Mouse (Mus musculus): ENCODE results near the gene Kctd11.

Kctd11 gene

DNA sequence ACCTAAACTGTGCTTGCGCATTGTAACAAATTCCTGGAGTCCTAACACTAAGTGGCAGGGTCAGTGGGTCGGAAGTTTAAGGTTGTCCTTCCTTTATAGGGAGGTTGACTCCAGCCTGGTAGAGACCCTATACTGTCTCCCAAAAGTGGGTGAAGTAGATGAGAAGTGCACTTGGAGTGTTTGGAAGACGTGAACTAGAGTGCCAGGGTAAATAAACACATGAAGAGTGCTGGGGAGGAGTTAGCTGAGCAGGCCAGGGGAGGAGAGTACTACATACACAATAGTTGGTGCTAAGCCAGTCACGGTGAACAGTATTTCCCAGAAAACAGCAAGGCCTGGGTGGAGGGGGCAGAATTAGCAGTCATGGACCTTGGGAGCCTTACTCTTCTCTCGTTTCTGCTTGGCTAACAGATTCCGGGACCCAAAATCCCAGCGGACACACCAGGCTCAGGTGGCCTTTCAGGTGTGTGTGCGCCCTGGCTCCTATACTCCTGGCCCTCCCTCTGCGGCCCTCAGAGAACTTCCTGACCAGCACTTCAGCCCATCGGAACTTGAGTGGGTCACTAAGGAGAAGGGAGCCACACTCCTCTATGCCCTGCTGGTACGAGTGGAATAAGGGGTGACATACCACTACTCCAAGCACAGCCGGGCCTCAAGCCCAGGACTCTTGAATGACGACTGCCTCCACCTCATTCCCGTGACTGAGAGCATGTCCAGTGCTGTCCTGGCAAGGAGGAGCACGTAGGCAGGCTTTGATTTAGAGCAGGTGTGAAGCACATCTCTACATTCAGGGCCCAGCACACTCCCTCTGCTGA, 31.7 kb upstream of the Kctd11 start:
- DNase-seq (ENCODE audit: low spot score in 2 of 2) = no peak

DNA sequence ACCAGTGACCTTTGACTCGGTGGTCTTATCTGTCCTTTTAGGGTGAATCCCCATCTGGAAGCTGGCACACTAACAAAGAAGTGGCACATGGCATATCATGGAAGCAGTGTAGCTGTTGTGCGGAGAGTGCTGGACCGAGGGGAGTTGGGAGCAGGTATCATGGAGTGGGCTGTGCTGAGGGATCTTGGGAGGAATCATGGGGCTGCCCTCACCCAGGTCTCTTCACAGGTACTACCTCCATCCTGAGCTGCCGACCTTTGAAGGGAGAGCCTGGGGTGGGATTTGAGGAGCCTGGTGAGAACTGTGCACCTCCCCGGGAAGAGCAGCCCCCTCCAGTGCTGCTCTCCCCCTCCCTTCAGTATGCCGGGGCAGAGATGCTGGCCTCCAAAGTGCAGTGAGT, 30.5 kb upstream of the Kctd11 start:
- no peak for DNase-seq (ENCODE audit: low spot score in 2 of 2)

DNA sequence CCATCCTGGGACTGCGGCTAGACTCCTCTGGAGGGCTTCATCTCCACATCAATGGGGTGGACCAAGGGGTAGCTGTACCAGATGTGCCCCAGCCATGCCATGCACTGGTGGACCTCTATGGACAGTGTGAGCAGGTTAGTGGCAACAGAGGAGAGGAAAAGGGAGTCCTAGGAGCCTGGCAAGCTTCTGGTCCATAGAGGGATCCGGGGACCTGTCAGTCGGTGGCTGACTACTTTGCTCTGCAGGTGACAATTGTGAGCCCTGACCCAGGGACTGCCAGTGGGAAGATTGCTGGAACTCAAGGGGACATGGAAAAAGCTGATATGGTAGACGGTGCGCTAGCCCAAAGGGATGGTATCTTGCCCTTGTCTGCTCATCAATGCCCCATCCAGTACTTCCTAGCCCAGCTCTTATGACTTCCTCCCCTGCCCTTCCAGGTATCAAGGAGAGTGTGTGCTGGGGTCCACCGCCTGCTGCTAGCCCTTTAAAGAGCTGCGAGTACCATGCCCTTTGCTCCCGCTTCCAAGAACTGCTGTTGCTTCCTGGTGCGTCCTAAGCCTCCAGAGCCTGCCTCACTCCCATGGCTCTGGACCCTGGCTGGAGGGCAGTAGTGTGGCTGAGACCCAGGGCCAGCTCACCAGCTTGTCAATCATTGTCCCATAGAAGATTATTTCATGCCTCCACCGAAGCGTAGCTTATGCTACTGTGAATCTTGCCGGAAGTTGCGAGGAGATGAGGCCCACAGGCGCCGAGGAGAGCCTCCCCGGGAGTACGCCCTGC, 29.8 kb upstream of the Kctd11 start:
- DNase-seq (ENCODE audit: low spot score in 2 of 2) = no peak

DNA sequence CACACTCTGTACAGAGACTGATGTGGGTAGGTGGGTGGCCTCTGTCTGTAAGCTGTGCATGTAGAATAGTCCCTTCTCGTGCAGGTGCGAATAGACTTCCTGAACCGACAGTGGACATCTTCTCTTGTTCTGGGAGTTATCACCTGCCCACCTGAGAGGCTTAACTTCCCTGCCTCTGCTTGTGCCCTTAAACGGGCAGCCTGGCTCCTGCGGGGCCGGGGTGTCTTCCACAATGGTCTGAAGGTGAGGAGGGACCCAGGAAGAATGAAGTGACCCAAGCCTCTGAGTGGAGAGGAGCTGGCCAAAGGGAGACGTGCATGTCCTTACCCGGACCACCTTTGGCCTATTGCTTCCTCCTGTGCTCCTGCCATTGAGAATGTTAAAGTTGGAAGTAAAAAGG, 29.0 kb upstream of the Kctd11 start:
- DNase-seq (ENCODE audit: low spot score in 2 of 2) = no peak

DNA sequence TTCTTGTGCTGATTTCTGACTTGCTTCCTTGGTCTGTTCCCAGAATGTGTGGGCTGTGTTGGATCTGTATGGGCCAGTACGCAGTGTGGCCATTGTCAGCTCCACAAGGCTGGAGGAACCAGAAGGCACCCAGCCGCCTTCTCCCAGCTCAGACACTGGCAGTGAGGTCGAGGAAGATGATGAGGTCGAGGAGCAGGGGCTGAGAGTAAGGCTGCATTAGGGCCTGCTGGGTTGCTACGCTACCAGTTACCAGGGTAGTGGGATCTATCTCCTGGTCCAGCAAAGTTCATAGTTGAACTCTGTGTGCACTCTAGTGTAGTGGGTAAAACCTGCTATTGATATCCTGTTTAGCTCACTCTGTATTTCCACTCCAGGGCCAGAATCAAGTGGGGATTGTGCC, 28.0 kb upstream of the Kctd11 start:
- no peak for DNase-seq (ENCODE audit: low spot score in 2 of 2)

DNA sequence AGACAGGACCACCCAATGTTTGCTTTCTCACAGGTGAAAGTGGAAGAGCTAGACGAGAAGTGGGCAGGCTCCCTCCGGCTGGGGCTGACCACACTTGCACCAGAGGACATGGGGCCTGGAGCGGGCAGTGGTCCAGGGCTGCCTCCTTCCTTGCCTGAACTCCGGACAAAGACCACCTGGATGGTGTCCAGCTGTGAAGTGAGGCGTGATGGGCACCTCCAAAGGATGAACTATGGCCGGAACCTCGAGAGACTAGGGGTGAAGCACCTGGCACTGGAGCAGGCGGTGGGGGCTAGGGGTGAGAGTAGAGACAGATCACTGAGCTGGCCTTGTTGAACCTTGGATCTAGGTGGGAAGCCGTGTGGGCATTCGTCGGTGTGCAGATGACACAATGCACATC, 27.4 kb upstream of the Kctd11 start:
- no peak for DNase-seq (ENCODE audit: low spot score in 2 of 2)

DNA sequence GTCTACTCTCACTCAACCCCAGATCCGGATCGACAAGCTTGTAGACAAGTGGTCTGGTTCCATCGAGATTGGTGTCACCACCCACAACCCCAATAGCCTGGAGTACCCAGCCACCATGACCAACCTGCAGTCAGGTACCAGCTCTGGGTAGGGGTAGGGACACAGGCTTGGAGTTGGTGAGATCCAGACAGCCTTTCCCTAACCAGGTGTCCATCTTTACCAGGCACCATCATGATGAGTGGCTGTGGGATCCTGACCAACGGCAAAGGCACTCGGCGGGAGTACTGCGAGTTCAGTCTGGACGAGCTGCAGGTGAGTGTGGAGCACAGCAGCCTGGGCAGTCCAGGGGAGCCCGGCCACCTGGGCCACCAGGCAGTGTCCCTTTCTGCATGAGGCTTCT, 23.1 kb upstream of the Kctd11 start:
- DNase-seq (ENCODE audit: low spot score in 2 of 2) = no peak

DNA sequence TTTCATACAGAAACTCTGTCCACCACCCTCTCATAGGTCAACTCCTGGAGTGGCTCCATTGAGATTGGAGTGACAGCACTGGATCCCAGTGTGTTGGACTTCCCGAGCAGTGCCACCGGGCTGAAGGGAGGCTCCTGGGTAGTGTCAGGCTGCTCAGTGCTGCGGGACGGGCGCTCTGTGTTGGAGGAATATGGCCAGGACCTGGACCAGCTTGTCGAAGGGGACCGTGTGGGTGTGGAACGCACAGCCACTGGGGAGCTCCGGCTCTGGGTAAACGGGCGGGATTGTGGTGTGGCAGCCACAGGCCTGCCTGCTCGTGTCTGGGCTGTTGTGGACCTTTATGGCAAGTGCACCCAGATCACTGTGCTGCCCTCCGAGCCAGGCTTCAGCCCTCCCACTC, 21.8 kb upstream of the Kctd11 start:
- DNase-seq (ENCODE audit: low spot score in 2 of 2) = no peak

DNA sequence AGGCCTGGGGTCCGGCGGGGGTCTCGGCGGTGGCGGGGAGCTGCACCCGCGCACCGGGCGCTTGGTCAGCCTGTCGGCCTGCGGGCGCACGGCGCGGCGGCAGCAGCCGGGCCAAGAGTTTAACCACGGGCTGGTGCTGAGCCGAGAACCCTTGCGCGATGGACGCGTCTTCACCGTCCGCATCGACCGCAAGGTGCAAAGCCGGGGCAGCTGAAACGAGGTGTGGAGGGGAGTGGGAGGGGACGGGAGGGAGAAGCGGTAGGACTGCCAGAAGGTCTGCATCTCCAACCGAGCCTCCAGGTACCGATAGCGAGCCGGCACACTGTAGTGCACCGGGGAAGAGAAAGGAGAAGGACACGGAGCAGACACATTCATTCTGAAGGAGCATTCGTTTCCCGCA, 20.8 kb upstream of the Kctd11 start:
- DNase-seq (ENCODE audit: low spot score in 2 of 2) = no peak

DNA sequence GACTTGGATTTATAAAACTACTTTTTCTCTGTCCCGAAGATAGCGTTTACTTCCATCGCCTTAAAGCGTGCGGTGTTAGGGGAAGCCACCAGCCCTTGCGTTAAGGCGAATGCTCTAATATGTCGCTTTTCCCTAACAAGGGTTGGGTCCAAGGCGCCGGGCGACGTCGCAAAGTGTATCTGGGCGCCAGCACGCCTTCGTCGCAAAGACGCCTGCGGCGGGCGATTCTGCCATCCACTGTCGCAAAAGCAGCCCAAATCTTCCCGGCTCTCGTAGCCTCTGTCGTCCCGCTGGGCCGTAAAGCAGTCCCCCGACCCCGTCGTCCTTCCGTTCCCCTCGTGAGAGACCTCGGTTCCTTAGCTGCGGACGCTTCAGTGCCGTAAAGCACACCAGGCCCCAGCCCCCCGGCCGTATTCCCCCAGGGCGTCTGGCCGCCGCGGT, 20.2 kb upstream of the Kctd11 start:
- DNase-seq (ENCODE audit: low spot score in 2 of 2) = peak; percentile 98

DNA sequence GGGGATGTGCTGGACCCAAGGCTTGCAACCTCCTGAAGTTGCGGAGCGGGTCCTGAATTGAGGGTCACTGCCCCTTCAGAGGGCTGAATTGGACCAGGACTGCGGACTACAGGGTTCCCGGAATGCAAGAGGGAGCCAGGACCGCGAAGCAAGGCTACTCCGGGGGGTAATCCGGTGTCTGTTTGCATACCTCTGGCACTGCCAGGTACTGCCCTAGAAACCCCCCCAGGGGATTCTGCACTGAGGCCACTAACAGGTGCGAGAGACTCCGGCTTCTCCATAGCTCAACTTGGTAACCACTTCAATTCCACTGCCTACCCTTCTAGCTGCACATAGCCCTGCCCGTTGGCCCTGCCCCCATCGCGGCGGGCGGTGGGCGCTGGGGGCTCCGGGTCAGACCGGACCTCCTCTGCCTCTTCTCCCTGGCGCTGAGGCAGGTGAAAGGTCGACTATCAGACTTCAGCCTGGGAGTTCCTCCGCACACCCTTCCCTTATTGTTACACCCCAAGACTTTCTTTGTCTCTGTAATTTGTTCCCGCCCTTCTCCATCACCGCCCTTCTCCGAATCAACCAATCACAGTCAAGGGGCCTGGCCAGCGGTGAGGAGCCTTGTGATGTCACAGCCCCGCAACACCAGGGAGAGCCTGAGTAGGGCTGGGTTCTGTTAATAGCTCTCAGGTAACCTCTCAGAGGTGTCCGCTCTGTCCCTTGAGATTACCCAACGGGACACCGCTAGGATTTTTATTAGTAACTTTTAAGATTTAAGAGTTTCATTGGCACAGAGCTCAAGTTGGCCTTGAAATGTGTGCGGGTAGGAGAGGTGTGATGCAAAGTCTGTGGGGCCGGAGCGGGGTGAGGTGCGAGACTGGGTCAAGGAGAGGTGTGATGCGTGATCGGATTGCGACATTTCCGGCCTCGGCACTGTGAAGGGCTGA, 19.5 kb upstream of the Kctd11 start, which contains the start of the genes 2810408A11Rik and Neurl4:
TSS of gene 2810408A11Rik (minus strand) at position 517 of the 935 bp plus-strand sequence.
TSS of gene Neurl4 (plus strand) at position 602 of the 935 bp plus-strand sequence.
- peak; percentile 88 to 91 for DNase-seq (ENCODE audit: low spot score in 2 of 2)

DNA sequence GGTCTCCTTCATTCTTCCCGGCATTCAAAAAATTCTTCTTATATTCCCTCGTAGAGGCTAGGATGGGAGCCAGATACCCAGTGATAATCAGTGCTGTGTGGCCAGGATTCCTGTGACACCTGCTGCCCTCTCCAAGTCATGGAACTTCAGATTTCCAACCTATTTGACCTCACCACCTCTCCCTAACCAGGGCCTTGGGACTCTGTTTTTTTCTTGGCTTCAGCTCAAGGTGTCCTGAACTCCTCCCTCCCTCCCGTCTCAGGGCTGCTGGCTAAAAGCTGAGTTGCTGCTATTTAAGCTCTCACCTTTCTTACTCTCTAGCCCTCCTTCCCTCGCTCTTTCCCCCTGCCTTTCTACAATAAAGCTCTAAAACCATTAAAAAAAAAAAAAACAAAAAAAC, 18.7 kb upstream of the Kctd11 start:
- no peak for DNase-seq (ENCODE audit: low spot score in 2 of 2)

DNA sequence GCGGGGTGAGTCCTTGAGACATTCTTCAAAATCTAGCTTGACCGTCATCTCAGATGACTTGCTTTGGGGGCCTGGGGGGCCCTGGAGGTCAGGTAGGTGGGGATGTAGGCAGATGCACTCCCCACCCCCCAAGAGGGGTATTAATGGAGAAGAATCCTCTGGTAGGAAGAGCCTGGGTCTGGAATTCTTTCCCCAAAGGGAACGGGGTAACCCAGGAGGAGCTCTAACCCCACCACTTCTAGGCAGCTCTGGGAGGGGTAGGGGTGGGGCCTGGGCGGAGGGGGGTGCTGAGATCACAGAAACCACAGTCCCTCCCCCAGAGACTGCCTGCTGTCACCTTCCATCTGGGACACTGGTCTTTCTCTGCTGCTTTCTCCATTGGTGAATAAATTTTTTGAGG, 14.1 kb upstream of the Kctd11 start, which contains the start of gene Acap1:
TSS of gene Acap1 (minus strand) at position 249 of the 400 bp plus-strand sequence.
- DNase-seq (ENCODE audit: low spot score in 2 of 2) = no peak

DNA sequence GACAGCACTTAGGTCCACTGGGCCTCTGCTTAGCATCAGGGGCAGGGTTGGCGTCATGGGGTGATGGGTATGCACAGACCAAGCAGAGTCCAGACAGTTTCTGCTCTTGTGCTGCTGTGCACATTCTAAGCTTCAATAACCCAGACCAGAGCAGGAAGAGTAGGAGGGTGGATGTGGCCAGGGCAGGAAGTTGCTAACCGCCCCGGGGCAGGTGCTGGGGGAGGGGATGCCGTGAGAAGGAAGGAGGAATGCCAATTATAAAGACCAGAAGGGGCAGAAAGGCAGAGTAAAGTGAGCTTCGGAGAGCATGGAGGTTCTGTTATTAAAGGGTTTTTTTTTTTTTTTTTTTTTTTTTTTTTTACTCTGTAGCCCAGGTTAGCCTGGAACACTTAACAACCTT, 13.5 kb upstream of the Kctd11 start:
- DNase-seq (ENCODE audit: low spot score in 2 of 2) = no peak

DNA sequence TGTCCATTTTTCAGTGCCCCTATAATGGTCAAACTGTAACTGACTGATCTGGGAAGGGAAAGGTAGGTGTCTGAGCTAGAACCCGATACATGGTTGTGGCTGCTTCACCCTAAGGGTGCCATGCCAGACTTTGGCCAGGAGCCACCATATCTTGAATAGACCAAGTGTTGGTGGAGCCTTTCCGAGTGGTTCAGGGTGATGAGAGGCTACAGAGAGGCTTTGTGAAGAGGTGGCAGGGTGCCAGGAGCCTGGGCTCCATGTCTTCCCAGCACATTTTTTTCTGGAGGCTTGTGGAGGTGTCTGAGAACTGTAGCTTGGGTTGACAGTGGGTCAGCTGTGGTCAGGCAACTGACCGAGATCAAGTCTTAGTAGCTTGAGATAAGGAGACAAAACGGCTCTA, 10.3 kb upstream of the Kctd11 start:
- no peak for DNase-seq (ENCODE audit: low spot score in 2 of 2)

DNA sequence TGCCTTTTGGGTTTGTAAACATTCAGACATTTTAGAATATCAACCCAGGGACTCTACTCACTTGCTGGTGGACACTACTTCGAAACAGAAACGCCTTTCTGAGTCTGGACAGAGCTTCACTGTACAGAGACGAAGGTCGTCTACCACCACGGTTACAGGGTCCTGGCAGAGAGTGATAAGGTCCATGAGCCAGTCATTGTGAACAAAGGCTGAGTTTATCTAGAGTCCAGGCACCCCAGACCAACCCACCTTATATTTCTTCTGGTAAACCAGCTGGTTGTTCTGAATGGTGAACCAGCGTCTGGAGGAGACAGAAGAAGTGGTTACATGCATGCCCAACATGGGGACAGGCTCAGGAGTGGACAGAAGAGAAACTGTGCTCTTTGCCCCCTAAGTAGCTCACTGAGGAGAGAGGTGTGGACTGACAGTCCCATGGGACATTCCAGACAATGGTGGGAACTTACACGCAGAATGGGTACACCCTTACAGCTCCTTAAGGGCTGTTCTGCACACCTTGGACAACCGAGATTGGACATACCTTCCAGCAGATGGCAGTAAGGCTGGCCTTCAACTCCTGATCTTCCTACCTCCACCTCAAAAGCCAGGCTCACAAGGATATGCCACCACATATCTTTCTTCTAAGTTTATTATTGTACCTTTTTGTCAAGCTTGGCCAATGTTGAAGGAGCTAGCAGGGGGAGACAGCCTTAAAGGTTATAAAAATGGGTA, 5.9 kb upstream of the Kctd11 start:
- no peak for DNase-seq (ENCODE audit: low spot score in 2 of 2)

DNA sequence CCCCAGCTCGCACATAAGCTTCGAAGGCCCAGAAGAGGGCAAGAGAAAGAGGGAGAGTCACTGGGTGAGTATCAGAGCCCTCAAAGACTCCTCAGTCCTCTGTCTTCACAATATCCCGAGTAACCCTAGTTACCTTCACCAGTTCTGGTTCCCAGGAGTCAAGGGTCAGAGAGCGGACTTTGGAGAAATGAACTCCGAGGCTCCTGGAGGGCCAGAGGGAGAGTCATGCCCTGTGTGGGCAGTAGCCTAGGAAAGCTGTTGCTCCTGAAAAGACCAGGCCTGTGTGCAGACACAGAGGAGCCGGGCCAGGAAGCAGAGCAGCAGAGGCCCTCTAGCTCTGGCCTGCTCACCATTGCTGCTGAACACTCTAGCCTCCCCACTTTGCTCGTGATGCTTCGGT, 3.5 kb upstream of the Kctd11 start:
- DNase-seq (ENCODE audit: low spot score in 2 of 2) = no peak

DNA sequence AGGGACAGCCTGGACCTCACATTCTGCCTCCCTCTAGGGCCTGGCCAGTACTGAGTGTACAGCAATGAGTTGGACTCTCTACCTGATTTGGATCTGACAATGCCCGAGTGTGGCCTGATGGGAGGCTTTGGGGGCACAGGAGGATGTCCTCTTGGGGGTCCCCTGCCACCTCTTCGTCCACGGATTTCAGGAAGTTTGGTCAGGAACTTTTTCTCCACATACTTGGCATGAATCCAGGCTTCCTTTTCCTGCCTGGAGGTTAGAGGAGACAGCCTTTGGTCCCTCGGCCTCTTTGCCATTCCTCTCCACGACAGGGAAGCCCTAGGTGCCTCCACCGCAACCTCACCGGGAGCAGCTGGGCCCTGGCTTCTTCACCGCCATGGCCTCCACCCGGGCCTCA, 3.0 kb upstream of the Kctd11 start:
- DNase-seq (ENCODE audit: low spot score in 2 of 2) = no peak

DNA sequence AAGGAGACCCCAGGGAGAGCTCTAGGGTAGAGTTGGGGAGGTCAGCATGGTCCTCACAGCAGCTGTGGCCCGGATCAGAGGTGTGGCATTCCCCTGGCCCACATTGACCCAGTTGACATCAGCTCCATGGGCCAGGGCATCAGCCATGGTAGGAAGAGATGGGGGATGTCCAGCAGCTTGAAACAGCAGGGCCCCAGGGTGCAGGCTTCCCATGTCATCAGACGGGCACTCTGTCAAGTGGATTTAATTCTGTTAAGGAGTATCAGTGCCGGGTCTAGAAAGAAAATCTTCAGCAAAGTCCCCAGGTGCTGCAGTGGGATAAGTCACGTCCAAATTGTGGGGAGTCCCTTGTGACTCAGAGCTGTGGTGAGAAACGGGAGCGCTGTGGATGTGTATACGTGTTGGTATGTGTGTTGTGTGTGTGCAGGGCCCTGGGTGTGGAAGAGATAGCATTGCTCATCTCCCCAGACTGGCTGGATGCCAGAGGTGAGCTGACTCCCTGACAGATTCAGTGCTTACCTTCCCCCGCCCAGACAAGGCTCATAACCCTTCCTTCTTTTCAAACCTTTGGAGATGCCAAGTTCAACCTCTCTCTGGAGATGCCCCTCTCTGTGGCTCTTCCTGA, 2.4 kb upstream of the Kctd11 start:
- DNase-seq (ENCODE audit: low spot score in 2 of 2) = no peak

DNA sequence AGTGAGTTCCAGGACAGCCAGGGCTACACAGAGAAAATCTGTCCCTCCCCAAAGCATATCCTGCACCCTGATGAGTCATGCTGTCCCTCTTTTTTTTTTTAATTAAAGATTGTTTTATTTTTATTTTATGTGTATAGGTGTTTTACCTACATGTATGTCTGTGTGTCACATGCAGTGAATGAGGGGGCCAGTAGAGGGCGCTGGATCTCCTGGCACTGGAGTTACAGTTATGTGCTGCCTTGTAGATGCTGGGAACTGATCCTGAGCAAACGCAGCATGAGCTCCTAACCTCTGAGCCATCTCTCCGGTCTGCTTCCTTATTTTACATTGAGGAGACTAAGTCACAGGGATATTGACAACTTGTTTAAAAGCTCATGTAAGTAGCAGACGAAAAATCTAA, 1.9 kb upstream of the Kctd11 start:
- DNase-seq (ENCODE audit: low spot score in 2 of 2) = peak in 1 of 2 experiments; percentile 16

Data from right cerebral cortex, adult 2 months (tissue).